Mouse (Mus musculus) olfactory bulb, adult 2 months (tissue): ENCODE results near the gene Col15a1. TPM values are rescaled to one million over a fixed set of nuclear protein-coding genes. Genes with fewer than 3 reads are reported as not detected.

Experiments
- H3K27ac ChIP-seq: fragments of 200-500 bp; 2 replicates; pipeline ENCODE4 v1.5.1; 2012; ENCODE audit warnings: low read depth, low read length; ENCODE audit not compliant: insufficient read depth
- H3K4me1 ChIP-seq: fragments of 200-500 bp; 2 replicates; pipeline ENCODE4 v1.6.1; 2012; ENCODE audit warnings: low read length; ENCODE audit not compliant: control insufficient read depth, insufficient read depth
- H3K4me3 ChIP-seq: fragments of 200-500 bp; 2 replicates; pipeline ENCODE4 v1.5.1; 2012; ENCODE audit warnings: mild to moderate bottlenecking, low read depth, low read length, moderate library complexity; ENCODE audit not compliant: insufficient read depth
- CTCF ChIP-seq: fragments of 200-500 bp; IDR thresholded peaks from 2 replicates; pipeline ENCODE4 v1.5.1; 2012; ENCODE audit warnings: low read depth, mild to moderate bottlenecking, low read length, moderate library complexity; ENCODE audit not compliant: insufficient read depth
- POLR2A ChIP-seq: fragments of 200-500 bp; IDR thresholded peaks from 2 replicates; pipeline ENCODE4 v1.6.1; 2012; ENCODE audit warnings: mild to moderate bottlenecking, low read depth, low read length, moderate library complexity; ENCODE audit not compliant: insufficient read depth
- WGBS: fragments of 180-500 bp; shearing (Covaris S2); methylation state at CpG from one replicate; pipeline ENCODE4 v1.1.7; 2018; 5-methylcytosine and 5-hydroxymethylcytosine counted together
- polyA plus RNA-seq: library from polyadenylated mRNA; stranded (reverse); fragments of >200 nt; gene quantifications from 2 replicates; pipeline ENCODE4 v1.2.4, GENCODE M21; 2012; ENCODE audit warnings: low replicate concordance; ENCODE audit not compliant: missing spikeins, insufficient read depth, insufficient read length

Col15a1 gene
- polyA plus RNA-seq, 1 experiment: not detected

DNA sequence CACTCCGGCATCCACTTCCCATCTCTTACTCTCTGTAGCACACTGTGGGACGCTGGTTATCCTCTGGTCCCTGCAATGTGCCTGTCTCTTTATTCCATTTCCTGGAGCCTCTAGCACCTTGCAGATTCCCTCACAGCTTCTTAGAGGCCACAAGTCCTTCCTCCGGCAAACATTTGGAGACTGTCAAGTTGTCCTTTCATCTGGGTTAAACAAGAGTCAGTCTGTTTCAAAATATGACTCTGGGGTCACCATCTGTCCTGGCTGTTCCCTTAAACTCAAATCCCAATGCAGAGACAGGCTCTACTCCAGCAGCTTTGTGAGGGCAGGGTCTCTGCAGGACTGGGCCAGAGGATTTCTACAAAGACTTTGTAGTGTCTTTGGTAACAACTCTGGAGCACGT, 19.1 kb downstream of the Col15a1 start:
- TF ChIP-seq CTCF (no peak), POLR2A (no peak)
- Histone ChIP-seq H3K27ac (no peak overlapping the region), H3K4me3 (no peak overlapping the region), H3K4me1 (peaks cover 34% of the 10 kb centered on the region)
- WGBS: 70% methylated on average over 4 of the region's 4 CpGs

DNA sequence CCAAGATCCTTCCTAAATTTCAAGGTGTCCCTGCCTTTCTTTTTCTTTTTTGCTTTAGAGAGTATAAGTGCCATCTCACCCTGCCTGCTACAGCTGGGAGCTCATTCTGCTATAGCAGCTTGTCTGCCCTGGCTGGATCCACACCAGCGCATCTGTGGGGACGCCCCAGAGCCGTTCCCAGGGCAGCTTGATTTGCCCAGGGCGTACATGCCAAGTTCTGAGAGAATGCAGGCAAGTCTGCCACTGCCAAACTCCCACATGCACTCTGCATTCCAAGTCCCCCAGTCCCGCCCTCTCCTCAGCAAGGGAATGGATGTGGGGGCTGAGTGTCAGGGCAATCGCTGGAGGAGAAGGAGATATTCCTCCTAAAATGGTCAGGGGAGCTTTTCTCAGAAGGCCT, 19.8 kb downstream of the Col15a1 start:
- Histone ChIP-seq H3K4me1 (peaks cover 34% of the 10 kb centered on the region), H3K27ac (peak overlapping the region; percentile 40; the same call in 1 of the 2 replicates), H3K4me3 (no peak overlapping the region)
- WGBS: 21% methylated on average over 6 of the region's 6 CpGs
- no peak for TF ChIP-seq CTCF
- TF ChIP-seq POLR2A: no peak

DNA sequence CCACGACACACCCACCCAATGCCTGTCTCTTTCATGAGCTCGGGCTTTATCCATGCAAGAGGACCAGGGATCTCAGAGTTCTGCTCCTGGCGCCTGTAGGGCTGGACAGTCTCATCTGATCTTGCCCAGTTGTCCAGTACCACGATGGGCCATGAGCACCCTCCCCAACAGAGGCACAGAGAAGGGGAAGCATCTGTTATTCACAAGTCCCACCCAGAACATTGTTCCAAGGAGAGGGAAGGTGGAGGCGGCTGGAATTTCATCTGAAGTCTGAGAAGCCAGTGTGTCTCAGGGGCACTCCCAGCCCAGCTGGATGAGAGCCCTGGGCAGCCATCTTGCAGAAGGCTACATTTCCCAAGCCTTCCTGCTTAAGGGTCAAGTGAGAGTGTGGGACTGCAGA, 21.0 kb downstream of the Col15a1 start:
- H3K27ac ChIP-seq: no peak overlapping the region
- WGBS: 93% methylated on average over 5 of the region's 5 CpGs
- H3K4me1 ChIP-seq: peaks cover 34% of the 10 kb centered on the region
- no peak overlapping the region for H3K4me3 ChIP-seq
- no peak for TF ChIP-seq POLR2A
- no peak for TF ChIP-seq CTCF

DNA sequence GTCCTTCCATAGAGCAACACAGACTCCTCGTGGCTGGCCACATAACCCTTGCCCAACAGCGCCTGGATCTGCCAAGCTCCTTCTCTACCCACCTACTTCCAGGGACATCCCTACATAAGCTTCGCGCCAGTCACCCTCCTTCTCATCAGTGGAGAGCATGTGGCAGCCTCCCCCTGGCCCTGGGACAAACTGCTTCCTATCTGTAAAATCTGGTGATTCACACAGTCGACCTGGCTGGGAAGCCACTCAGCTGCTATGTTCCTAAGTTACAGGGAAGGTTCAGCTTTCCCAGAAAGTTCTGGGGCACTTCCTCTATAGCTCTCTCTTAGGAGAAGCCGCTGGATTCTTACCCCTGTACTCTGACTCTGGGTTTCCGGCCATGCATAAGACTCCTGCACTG, 22.5 kb downstream of the Col15a1 start:
- no peak overlapping the region for H3K27ac ChIP-seq
- no peak overlapping the region for H3K4me3 ChIP-seq
- peaks cover 40% of the 10 kb centered on the region for H3K4me1 ChIP-seq
- WGBS: 93% methylated on average over 7 of the region's 7 CpGs
- TF ChIP-seq POLR2A (no peak), CTCF (no peak)

DNA sequence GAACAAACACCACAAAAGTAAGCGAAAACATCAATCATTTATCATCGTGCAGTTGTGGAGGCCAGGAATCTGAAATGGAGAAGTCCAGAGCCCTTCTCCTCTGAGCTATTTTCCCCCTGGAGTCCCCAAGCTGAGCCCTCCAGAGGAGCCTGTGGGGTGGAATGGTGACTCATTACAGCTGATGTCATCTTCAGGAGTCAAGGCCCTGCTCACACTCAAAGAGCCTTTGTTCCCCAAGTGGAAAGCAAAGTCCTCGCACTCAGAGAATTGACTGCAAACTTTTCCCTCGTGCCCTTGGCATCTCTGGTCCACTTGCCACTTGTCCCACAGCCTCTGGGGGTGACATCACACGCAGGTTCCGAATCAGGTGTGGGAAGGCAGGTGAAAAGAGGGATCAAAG, 23.4 kb downstream of the Col15a1 start:
- no peak overlapping the region for H3K4me3 ChIP-seq
- H3K27ac ChIP-seq: no peak overlapping the region
- WGBS: 77% methylated on average over 6 of the region's 6 CpGs
- TF ChIP-seq POLR2A: no peak
- TF ChIP-seq CTCF: no peak
- peaks cover 36% of the 10 kb centered on the region for H3K4me1 ChIP-seq

DNA sequence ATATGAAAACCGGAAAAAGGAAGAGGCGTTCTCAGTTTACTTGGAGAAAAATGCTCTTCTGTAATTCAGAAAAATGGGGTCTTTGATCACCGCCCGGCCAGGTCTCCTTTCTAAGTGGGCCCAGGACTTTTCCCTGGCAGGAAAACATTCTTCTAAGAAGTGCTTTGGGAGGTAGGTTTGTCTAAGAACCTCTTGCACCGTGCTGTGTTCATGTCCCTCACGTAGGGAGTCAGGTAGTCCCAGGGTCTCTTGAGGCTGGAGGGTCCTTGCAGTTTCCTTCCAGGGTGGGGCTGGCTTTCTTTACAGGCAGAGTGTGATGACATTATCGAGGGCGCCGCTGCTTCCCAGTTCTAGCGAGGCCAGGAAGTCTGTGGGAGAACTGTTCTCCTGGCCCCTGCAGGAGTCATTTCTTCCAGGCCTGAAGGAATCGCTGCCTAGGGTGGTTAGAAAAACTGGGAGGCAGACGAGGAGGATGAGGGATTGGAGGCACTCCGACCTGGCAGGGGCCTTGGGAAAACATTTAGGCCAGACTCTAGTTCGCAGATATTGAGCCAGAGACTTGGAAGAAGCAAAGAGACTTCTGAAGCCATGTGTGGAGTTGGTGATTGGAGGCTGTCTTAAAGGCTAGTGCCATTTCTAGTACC, 25.4 kb downstream of the Col15a1 start:
- H3K27ac ChIP-seq: no peak overlapping the region
- peaks cover 21% of the 10 kb centered on the region for H3K4me1 ChIP-seq
- TF ChIP-seq POLR2A (no peak), CTCF (no peak)
- WGBS: 82% methylated on average over 14 of the region's 14 CpGs
- H3K4me3 ChIP-seq: no peak overlapping the region

DNA sequence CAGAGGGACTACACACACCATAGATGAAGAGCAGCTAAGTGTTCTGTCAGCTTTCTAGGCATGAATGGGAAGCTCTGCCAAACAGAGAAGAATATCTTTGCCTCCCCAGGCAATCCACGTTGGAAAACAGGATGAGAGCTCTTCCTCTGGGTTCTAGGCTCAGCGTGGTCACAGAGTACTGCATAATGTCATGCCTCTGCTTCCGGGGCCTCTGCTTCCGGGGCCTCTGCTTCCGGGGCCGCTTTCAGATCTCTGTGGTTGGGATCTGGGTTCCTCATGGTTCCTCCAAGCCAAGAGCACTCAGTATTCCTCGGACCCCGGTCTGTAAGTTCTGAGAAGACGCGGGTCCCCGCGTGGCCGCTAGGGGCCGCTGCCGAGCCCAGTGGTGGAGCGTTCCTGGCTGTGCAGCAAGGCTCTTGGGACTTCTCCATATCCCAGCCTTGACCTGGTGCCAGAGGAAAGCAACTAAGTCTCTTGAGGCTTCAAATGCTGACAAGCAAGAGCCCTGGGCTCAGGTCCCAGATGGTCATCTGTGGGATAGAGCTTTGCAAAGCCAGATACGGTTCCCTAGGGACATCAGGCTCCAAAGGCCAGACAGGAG, 26.8 kb downstream of the Col15a1 start:
- TF ChIP-seq POLR2A (no peak), CTCF (peak; percentile 82)
- Histone ChIP-seq H3K27ac (no peak overlapping the region), H3K4me1 (peaks cover 21% of the 10 kb centered on the region), H3K4me3 (no peak overlapping the region)
- WGBS: 28% methylated on average over 17 of the region's 17 CpGs

DNA sequence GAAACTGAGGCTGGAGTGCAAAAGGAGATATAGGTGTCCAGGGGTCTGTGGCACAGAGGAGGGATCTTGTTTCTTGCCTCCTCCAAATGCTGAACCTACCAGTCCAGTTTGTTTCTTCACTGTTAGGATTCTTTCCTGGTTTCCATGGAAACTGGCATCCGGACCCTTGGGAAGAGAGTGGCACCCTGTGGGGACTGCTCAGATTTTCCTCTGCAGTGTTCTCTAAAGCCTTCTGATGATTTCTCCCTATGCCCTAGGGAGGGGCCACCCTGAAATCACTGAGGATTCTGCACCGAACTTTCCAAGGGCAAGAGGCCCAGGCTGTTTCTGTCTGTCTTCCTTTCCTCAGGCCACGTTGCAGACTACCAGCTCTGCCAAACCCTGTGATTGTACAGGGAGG, 27.4 kb downstream of the Col15a1 start:
- Histone ChIP-seq H3K4me1 (peaks cover 20% of the 10 kb centered on the region), H3K4me3 (no peak overlapping the region), H3K27ac (no peak overlapping the region)
- TF ChIP-seq CTCF: no peak
- WGBS: 22% methylated on average over 3 of the region's 3 CpGs

DNA sequence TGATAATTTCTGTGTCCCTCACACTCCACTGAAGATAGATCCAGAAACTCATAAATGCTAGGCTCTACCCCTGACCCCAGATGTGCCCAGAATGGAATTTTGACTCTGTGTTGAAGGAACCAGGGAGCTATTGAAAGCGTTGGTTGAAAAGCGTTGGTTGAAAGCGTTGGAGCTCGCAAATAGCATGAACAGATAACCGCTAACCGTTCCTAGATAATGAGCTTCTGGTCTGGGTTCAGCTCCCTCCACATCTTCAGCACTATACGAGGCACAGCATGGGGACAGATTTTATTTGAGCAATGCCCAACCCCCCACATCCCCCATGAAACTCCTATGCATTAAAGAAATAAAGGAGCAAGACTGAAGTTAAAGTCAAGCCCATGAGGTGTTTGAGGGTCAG, 28.1 kb downstream of the Col15a1 start:
- H3K4me3 ChIP-seq: no peak overlapping the region
- no peak overlapping the region for H3K27ac ChIP-seq
- 92% methylated on average over 7 of the region's 7 CpGs for WGBS
- peaks cover 18% of the 10 kb centered on the region for H3K4me1 ChIP-seq
- TF ChIP-seq POLR2A: no peak
- no peak for TF ChIP-seq CTCF
